Mouse (Mus musculus): ENCODE results near the gene Wfdc10. TPM values are rescaled to one million over a fixed set of nuclear protein-coding genes. Genes with fewer than 3 reads are reported as not detected.

Gene Wfdc10
- total and polyA plus RNA-seq, 3 experiments: not detected

DNA sequence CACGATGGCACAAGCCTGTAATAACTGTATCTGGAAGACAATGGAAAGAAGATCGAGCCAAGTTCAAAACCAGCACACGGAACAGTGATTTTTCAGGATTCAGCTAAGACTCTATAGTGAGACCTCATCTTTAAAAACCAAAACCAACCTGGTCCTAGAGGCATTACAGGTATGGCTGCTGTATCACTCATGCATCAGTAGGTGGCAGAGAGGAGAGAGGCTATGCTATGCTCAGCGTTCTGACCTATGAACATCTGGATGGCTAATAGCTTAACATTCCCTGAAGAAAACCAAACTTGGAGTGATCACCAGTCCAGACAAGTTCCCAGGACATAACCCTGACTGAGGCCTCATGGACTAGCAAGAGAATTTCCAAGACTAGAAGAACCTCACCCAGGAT is 34.1 kb upstream of the Wfdc10 start:
- no peak overlapping the region for H3K9ac ChIP-seq (ENCODE audit: insufficient read depth, low read depth)
- no peak overlapping the region for H3K27ac ChIP-seq (ENCODE audit: insufficient read depth, low read depth)
- no peak overlapping the region for H3K4me2 ChIP-seq (ENCODE audit: insufficient read depth, low read depth, poor library complexity, severe bottlenecking)
- no peaks in the 10 kb centered on the region for H3K36me3 ChIP-seq (replicated peaks in 1 of 2; ENCODE audit: control insufficient read depth in 1 of 2, insufficient read depth in 1 of 2, low read length in 1 of 2)
- dilution Hi-C loops (cut with MboI; ENCODE audit: extremely low pct_ligation_motif_present, extremely low pct_unique_long_range_greater_than_20kb, low sequenced_read_pairs): no loop called here
- no peaks in the 10 kb centered on the region for H3K79me2 ChIP-seq (replicated peaks; ENCODE audit: control insufficient read depth, extremely low read depth, insufficient read depth, poor library complexity, severe bottlenecking)
- TF ChIP-seq ELF1 (IDR thresholded peaks at IDR 0.05; ENCODE audit: low read depth, low read length): no peak
- peak; percentile 2; the same call in 1 of the 2 replicates for TF ChIP-seq RAD21 (IDR thresholded peaks at IDR 0.05; ENCODE audit: low read depth, low read length)
- no peak for TF ChIP-seq BHLHE40 (IDR thresholded peaks at IDR 0.05; ENCODE audit: low read depth, low read length)
- peak; percentile 30 for TF ChIP-seq SMC3 (IDR thresholded peaks at IDR 0.05; ENCODE audit: low read depth, low read length)
- no peak for TF ChIP-seq TBP (conservative IDR thresholded peaks at IDR 0.05; ENCODE audit: low read depth, low read length)
- no peak for TF ChIP-seq CHD1 (IDR thresholded peaks at IDR 0.05; ENCODE audit: low read depth, low read length)
- TF ChIP-seq CTCF (conservative IDR thresholded peaks at IDR 0.05 in 1 of 2, IDR thresholded peaks at IDR 0.05 in 1 of 2; ENCODE audit: low read depth in 2 of 2, low read length in 2 of 2): peak in 1 of 2 experiments; percentile 42; a peak in 2 of 4 replicates
- no peak overlapping the region for H3K4me3 ChIP-seq (replicated peaks in 1 of 3; ENCODE audit: low read depth in 2 of 3, low read length in 2 of 3, poor library complexity in 1 of 3)
- peaks cover 0 to 2% of the 10 kb centered on the region in 2 experiments; a peak in 2 of 4 replicates for H3K4me1 ChIP-seq (ENCODE audit: control insufficient read depth in 1 of 2, insufficient read depth in 2 of 2)
- in situ Hi-C loops (cut with MboI; ENCODE audit: low pct_ligation_motif_present, low pct_unique_long_range_greater_than_20kb, low sequenced_read_pairs): no loop called here
- no peak for DNase-seq (ENCODE audit: extremely low read depth)
- H3K27me3 ChIP-seq (replicated peaks): peaks cover 79% of the 10 kb centered on the region
- no peaks in the 10 kb centered on the region for H3K9me3 ChIP-seq (replicated peaks; ENCODE audit: low read length)

DNA sequence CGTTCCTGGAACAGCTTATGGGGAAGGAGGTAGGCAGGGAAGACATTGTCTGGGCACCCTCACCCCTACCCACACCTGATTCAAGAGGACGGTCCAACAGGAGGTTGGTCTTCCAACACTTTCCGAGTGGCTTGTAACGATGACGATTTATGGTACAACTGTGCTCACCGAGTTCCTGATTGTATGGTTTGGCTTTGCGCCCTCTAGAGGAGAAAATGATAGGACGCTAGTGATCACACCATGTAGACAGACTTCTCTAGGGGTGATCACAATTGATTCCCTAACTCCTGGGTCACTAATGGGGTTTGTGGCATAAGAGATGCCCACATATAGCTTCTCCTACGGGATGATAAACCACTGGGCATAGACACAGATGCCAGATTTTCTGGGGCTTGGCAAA is 20.6 kb upstream of the Wfdc10 start:
- dilution Hi-C loops (cut with MboI; ENCODE audit: extremely low pct_ligation_motif_present, extremely low pct_unique_long_range_greater_than_20kb, low sequenced_read_pairs) (no loop called here), in situ Hi-C loops (cut with MboI; ENCODE audit: low pct_ligation_motif_present, low pct_unique_long_range_greater_than_20kb, low sequenced_read_pairs) (no loop called here)
- Histone ChIP-seq H3K9ac (ENCODE audit: insufficient read depth, low read depth) (no peak overlapping the region), H3K27ac (ENCODE audit: insufficient read depth, low read depth) (no peak overlapping the region), H3K27me3 (replicated peaks) (peaks cover 57% of the 10 kb centered on the region), H3K79me2 (replicated peaks; ENCODE audit: control insufficient read depth, extremely low read depth, insufficient read depth, poor library complexity, severe bottlenecking) (no peaks in the 10 kb centered on the region), H3K36me3 (replicated peaks in 1 of 2; ENCODE audit: control insufficient read depth in 1 of 2, insufficient read depth in 1 of 2, low read length in 1 of 2) (no peaks in the 10 kb centered on the region), H3K4me2 (ENCODE audit: insufficient read depth, low read depth, poor library complexity, severe bottlenecking) (no peak overlapping the region), H3K4me1 (ENCODE audit: control insufficient read depth in 1 of 2, insufficient read depth in 2 of 2) (no peaks in the 10 kb centered on the region), H3K9me3 (replicated peaks; ENCODE audit: low read length) (peaks cover 7% of the 10 kb centered on the region), H3K4me3 (replicated peaks in 1 of 3; ENCODE audit: low read depth in 2 of 3, low read length in 2 of 3, poor library complexity in 1 of 3) (no peak overlapping the region)
- peak; percentile 11 to 57; a peak in 3 of 4 replicates for TF ChIP-seq CTCF (conservative IDR thresholded peaks at IDR 0.05 in 1 of 2, IDR thresholded peaks at IDR 0.05 in 1 of 2; ENCODE audit: low read depth in 2 of 2, low read length in 2 of 2)
- no peak for TF ChIP-seq NRF1 (IDR thresholded peaks at IDR 0.05; ENCODE audit: low read depth, low read length)
- peak; percentile 17; the same call in 1 of the 2 replicates for TF ChIP-seq SMC3 (IDR thresholded peaks at IDR 0.05; ENCODE audit: low read depth, low read length)
- peak; percentile 7 for DNase-seq (ENCODE audit: extremely low read depth)

DNA sequence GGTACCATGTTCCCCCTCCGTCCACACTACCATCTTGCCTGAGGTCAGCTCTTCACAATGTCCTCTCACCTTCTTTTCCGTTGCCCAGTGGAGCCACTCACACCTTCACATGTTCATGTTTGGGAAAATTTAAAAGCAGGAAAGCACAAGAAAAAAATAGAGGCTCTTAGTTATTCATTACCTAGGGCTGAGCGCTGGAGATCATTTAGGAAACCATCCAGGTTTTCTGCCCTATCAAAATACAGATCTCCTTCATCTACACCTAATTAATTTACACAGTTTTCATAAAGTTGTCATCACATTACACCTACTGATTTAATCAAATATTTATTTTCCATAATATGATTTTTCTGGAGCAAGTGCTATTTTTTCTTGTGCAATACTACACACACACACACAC is 17.1 kb upstream of the Wfdc10 start, which contains the start of gene Wfdc16:
TSS of gene Wfdc16 (minus strand) at position 101 of the 400 bp plus-strand sequence.
- Histone ChIP-seq H3K27me3 (replicated peaks) (peaks cover 71% of the 10 kb centered on the region), H3K9ac (ENCODE audit: insufficient read depth, low read depth) (no peak within 1 kb of the TSS), H3K36me3 (replicated peaks in 1 of 2; ENCODE audit: control insufficient read depth in 1 of 2, insufficient read depth in 1 of 2, low read length in 1 of 2) (no peaks in the 10 kb centered on the region), H3K79me2 (replicated peaks; ENCODE audit: control insufficient read depth, extremely low read depth, insufficient read depth, poor library complexity, severe bottlenecking) (no peaks in the 10 kb centered on the region), H3K27ac (ENCODE audit: insufficient read depth, low read depth) (no peak within 1 kb of the TSS), H3K9me3 (replicated peaks; ENCODE audit: low read length) (peaks cover 7% of the 10 kb centered on the region), H3K4me2 (ENCODE audit: insufficient read depth, low read depth, poor library complexity, severe bottlenecking) (no peak within 1 kb of the TSS), H3K4me1 (ENCODE audit: control insufficient read depth in 1 of 2, insufficient read depth in 2 of 2) (no peaks in the 10 kb centered on the region), H3K4me3 (replicated peaks in 1 of 3; ENCODE audit: low read depth in 2 of 3, low read length in 2 of 3, poor library complexity in 1 of 3) (no peak within 1 kb of the TSS)
- DNase-seq (ENCODE audit: extremely low read depth): no peak
- dilution Hi-C loops (cut with MboI; ENCODE audit: extremely low pct_ligation_motif_present, extremely low pct_unique_long_range_greater_than_20kb, low sequenced_read_pairs) (no loop called here), in situ Hi-C loops (cut with MboI; ENCODE audit: low pct_ligation_motif_present, low pct_unique_long_range_greater_than_20kb, low sequenced_read_pairs) (no loop called here)
- TF ChIP-seq SIN3A (IDR thresholded peaks at IDR 0.05; ENCODE audit: low read length): no peak
- no peak for TF ChIP-seq TBP (conservative IDR thresholded peaks at IDR 0.05; ENCODE audit: low read depth, low read length)
- no peak for TF ChIP-seq E2F4 (IDR thresholded peaks at IDR 0.05; ENCODE audit: insufficient replicate concordance, low read depth, low read length)
- TF ChIP-seq JUN (IDR thresholded peaks at IDR 0.05; ENCODE audit: insufficient read depth, low read depth, low read length): no peak
- TF ChIP-seq MYC (IDR thresholded peaks at IDR 0.05; ENCODE audit: low read depth, low read length): no peak
- no peak for TF ChIP-seq JUND (conservative IDR thresholded peaks at IDR 0.05; ENCODE audit: low read depth, low read length)
- no peak for TF ChIP-seq CHD1 (IDR thresholded peaks at IDR 0.05; ENCODE audit: low read depth, low read length)

Measured in CH12.LX (cell line).